Mouse (Mus musculus): ENCODE measurements around the gene Zfp362. TPM values are rescaled to one million over a fixed set of nuclear protein-coding genes. Genes with fewer than 3 reads are reported as not detected.
A peak's percentile ranks its signal among the peaks of the same experiment; 100 is the strongest.

The Zfp362 gene
- polyA plus RNA-seq, 1 experiment from 2014 or later = 43.6 TPM

DNA sequence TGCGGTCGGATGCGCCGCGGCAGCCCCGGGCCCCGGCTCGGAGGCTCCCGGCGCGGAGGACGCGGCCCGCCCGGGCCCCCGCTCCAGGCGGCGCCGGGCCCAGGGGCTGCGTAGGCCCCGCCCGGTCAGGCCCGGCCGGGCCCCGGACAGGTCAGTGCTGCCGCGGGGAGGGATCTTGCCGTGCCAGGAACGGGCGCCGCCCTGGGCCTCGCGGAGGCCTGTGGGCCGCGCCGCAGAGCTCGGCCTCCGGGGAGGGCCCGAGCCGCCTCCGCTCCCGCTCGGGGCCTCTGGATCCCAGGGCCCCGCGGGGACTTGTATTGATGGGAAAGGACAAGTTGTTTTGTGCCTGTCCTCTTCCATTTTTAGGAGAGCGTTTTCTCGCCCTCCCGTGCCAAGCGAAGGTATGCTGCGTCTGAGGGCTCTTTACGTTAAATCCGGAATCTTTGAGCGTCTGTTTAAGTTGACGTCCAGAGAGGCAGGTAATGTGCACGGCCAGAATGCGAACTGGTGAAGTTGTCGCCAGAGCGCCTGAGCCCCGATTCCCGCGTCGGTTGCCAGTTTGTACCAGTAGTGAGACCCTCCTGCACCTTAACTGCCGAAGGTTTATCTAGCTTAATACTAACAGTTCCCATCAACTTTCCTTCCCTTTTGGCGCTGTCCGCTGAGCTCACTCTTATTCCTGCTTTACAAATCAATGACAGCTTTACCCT, 78.0 kb downstream of the Zfp362 start:
- Histone ChIP-seq H3K36me3 (peaks cover 3% of the 10 kb centered on the region; the same call in 1 of the 2 replicates), H3K9me3 (replicated peaks) (no peaks in the 10 kb centered on the region), H3K4me3 (replicated peaks) (peak overlapping the region; percentile 90), H3K27ac (replicated peaks) (peak overlapping the region; percentile 91), H3K4me1 (peaks cover 39% of the 10 kb centered on the region), H3K27me3 (no peaks in the 10 kb centered on the region), H3K9ac (peak overlapping the region; percentile 95), H3K4me2 (replicated peaks) (peak overlapping the region; percentile 63)
- ATAC-seq (ENCODE audit: insufficient number of reproducible peaks, low FRiP score, low TSS enrichment, low read depth) = peak; percentile 66; the same call in 1 of the 2 replicates
- under 1% methylated on average over 43 of the region's 65 CpGs for WGBS

DNA sequence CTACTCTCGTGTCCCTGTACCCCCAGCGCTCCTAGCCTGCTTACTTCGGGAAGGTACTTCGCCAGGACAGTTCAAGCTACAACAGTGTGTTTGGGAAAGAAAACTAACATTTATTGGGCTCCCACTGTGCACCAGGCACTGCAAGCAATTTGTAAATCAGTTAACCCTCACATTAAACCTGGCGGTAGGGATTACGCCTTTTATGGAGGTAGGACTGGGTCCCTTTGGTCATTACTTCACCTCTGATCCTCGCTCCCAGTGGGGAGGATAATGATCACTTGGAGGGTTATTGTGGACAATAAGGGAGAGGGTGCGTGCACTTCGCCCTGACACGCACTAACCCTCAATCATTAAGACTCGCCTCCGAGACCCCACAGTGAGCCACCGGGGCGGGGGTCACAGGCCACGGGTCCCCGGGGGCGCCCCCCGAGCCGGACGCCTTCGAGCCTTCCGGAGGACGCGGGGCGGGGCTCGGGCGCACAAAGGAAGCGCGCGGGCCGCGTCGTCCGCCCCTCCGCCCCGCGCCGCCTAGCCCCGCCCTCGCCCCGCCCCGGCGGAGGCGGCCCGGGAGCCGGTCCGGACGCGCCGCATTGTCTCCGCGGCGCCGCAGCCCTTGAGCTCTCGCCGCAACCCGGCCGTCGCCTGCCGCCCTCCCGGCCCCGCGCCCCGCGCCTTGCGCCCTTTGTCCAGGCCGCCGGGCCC, 78.7 kb downstream of the Zfp362 start:
- peak overlapping the region; percentile 95 for H3K9ac ChIP-seq

GRCm38 (mm10) chr4:128724059-128724458, 81.8 kb downstream of the Zfp362 start:
- no peak overlapping the region for H3K4me2 ChIP-seq (replicated peaks)
- no peak overlapping the region for H3K9ac ChIP-seq
- peaks cover 37% of the 10 kb centered on the region for H3K4me1 ChIP-seq
- ATAC-seq (ENCODE audit: insufficient number of reproducible peaks, low FRiP score, low TSS enrichment, low read depth) = no peak
- no peaks in the 10 kb centered on the region for H3K9me3 ChIP-seq (replicated peaks)
- no peak overlapping the region for H3K27ac ChIP-seq (replicated peaks)
- 60% methylated on average over 7 of the region's 7 CpGs for WGBS
- no peak overlapping the region for H3K4me3 ChIP-seq (replicated peaks)
- no peaks in the 10 kb centered on the region for H3K36me3 ChIP-seq
- no peaks in the 10 kb centered on the region for H3K27me3 ChIP-seq

More for the DNA sequence above, 78.7 kb downstream of the Zfp362 start:
- 4% methylated on average over 35 of the region's 68 CpGs for WGBS
- peak; percentile 88 for ATAC-seq (ENCODE audit: insufficient number of reproducible peaks, low FRiP score, low TSS enrichment, low read depth)
- H3K27me3 ChIP-seq = no peaks in the 10 kb centered on the region
- H3K4me3 ChIP-seq (replicated peaks) = peak overlapping the region; percentile 90
- peaks cover 3% of the 10 kb centered on the region; the same call in 1 of the 2 replicates for H3K36me3 ChIP-seq
- peak overlapping the region; percentile 63 for H3K4me2 ChIP-seq (replicated peaks)
- H3K9me3 ChIP-seq (replicated peaks) = no peaks in the 10 kb centered on the region
- H3K4me1 ChIP-seq = peaks cover 34% of the 10 kb centered on the region
- peak overlapping the region; percentile 91 for H3K27ac ChIP-seq (replicated peaks)

- Histone ChIP-seq H3K4me2 (replicated peaks) (no peak overlapping the region), H3K36me3 (no peaks in the 10 kb centered on the region), H3K27me3 (no peaks in the 10 kb centered on the region), H3K9ac (no peak overlapping the region), H3K4me3 (replicated peaks) (no peak overlapping the region), H3K27ac (replicated peaks) (no peak overlapping the region), H3K4me1 (peaks cover 31% of the 10 kb centered on the region), H3K9me3 (replicated peaks) (no peaks in the 10 kb centered on the region)
- ATAC-seq (ENCODE audit: insufficient number of reproducible peaks, low FRiP score, low TSS enrichment, low read depth) = no peak
- 84% methylated on average over 13 of the region's 13 CpGs for WGBS
Observed at GRCm38 (mm10) chr4:128723431-128723830, 82.4 kb downstream of the Zfp362 start.

Other genes starting within 250 kb of the Zfp362 start
- gene Zscan20, start 195.9 kb downstream of the Zfp362 start, polyA plus RNA-seq (2015; fragmentation: Nextera tagmentation; extraction: Ambion mirVana) = 3.6 and 3.7 TPM in 2 replicates
- 0.45 and 0.71 TPM in 2 replicates for gene Tlr12, start 187.4 kb downstream of the Zfp362 start, polyA plus RNA-seq (2015; fragmentation: Nextera tagmentation; extraction: Ambion mirVana)
- 61.5 and 62.2 TPM in 2 replicates for gene Phc2, start 151.3 kb downstream of the Zfp362 start, polyA plus RNA-seq (2015; fragmentation: Nextera tagmentation; extraction: Ambion mirVana)
- gene A3galt2, start 50.7 kb downstream of the Zfp362 start, polyA plus RNA-seq (2015; fragmentation: Nextera tagmentation; extraction: Ambion mirVana) = 0.12 and 0.15 TPM in 2 replicates
- gene Trim62, start 77.5 kb upstream of the Zfp362 start, polyA plus RNA-seq (2015; fragmentation: Nextera tagmentation; extraction: Ambion mirVana) = 9.1 and 10.6 TPM in 2 replicates
- 29.4 and 32.1 TPM in 2 replicates for gene Azin2, start 156.4 kb upstream of the Zfp362 start, polyA plus RNA-seq (2015; fragmentation: Nextera tagmentation; extraction: Ambion mirVana)
- gene Ak2, start 185.9 kb upstream of the Zfp362 start, polyA plus RNA-seq (2015; fragmentation: Nextera tagmentation; extraction: Ambion mirVana) = 196 and 203 TPM in 2 replicates

Measured in embryonic facial prominence, embryonic 15.5 days (tissue).